Mouse (Mus musculus) kidney, embryonic 15.5 days (tissue): ENCODE results near the gene Olfr224. TPM values are rescaled to one million over a fixed set of nuclear protein-coding genes. Genes with fewer than 3 reads are reported as not detected.

Experiments
- polyA plus RNA-seq: library from polyadenylated mRNA; unstranded; fragments of >200 nt; fragmentation: Nextera tagmentation; extraction: Ambion mirVana; gene quantifications from 2 replicates; pipeline ENCODE4 v1.2.1, GENCODE M21; 2015

The Olfr224 gene
- polyA plus RNA-seq, 1 experiment from 2014 or later: not detected

Other genes with a start within 250 kb of the Olfr224 start
- gene Zfp672, start 240.2 kb downstream of the Olfr224 start, polyA plus RNA-seq: 36.2 and 40.4 TPM in 2 replicates
- 34.2 and 37.0 TPM in 2 replicates for gene Sh3bp5l, start 239.8 kb downstream of the Olfr224 start, polyA plus RNA-seq
- 0.23 and 4.5 TPM in 2 replicates for gene Lypd8, start 191.5 kb downstream of the Olfr224 start, polyA plus RNA-seq
- gene 1810065E05Rik, start 149.4 kb downstream of the Olfr224 start, polyA plus RNA-seq: not detected in 2 replicates
- not detected in 2 replicates for gene Gm12253, start 138.0 kb downstream of the Olfr224 start, polyA plus RNA-seq
- gene Lypd9, start 117.6 kb downstream of the Olfr224 start, polyA plus RNA-seq: not detected in 2 replicates
- not detected in 2 replicates for gene Olfr30, start 108.3 kb downstream of the Olfr224 start, polyA plus RNA-seq
- 0.08 TPM in 1 of 2 replicates, not detected in the other for gene Olfr332, start 78.0 kb downstream of the Olfr224 start, polyA plus RNA-seq
- not detected in 2 replicates for gene Olfr331, start 68.0 kb downstream of the Olfr224 start, polyA plus RNA-seq
- not detected in 2 replicates for gene Olfr330, start 35.7 kb downstream of the Olfr224 start, polyA plus RNA-seq
- gene Olfr329-ps, start 24.1 kb downstream of the Olfr224 start, polyA plus RNA-seq: not detected in 2 replicates
- 0.05 and 0.09 TPM in 2 replicates for gene Olfr328, start 14.9 kb downstream of the Olfr224 start, polyA plus RNA-seq
- gene Olfr325, start 7.2 kb upstream of the Olfr224 start, polyA plus RNA-seq: not detected in 2 replicates
- gene Olfr324, start 24.6 kb upstream of the Olfr224 start, polyA plus RNA-seq: not detected in 2 replicates
- gene 2210407C18Rik, start 45.5 kb upstream of the Olfr224 start, polyA plus RNA-seq: not detected in 2 replicates
- not detected in 2 replicates for gene Olfr323, start 59.9 kb upstream of the Olfr224 start, polyA plus RNA-seq
- 0.13 and 0.33 TPM in 2 replicates for gene Trim58, start 69.9 kb upstream of the Olfr224 start, polyA plus RNA-seq
- 0.04 TPM in 1 of 2 replicates, not detected in the other for gene Olfr322, start 88.2 kb upstream of the Olfr224 start, polyA plus RNA-seq
- not detected in 2 replicates for gene Olfr320, start 110.5 kb upstream of the Olfr224 start, polyA plus RNA-seq
- not detected in 2 replicates for gene Olfr319, start 128.6 kb upstream of the Olfr224 start, polyA plus RNA-seq
- gene Olfr318, start 153.5 kb upstream of the Olfr224 start, polyA plus RNA-seq: not detected in 2 replicates
- not detected in 2 replicates for gene Olfr317, start 168.7 kb upstream of the Olfr224 start, polyA plus RNA-seq
- not detected in 2 replicates for gene Olfr316, start 182.2 kb upstream of the Olfr224 start, polyA plus RNA-seq
- not detected in 2 replicates for gene Olfr315, start 202.6 kb upstream of the Olfr224 start, polyA plus RNA-seq
- gene Olfr314, start 212.4 kb upstream of the Olfr224 start, polyA plus RNA-seq: not detected in 2 replicates
- 0.35 and 0.63 TPM in 2 replicates for gene Fam183b, start 231.4 kb upstream of the Olfr224 start, polyA plus RNA-seq
- gene Olfr313, start 244.4 kb upstream of the Olfr224 start, polyA plus RNA-seq: not detected in 2 replicates